Mouse (Mus musculus) B cell, adult 2 months (primary cell): ENCODE data around the gene Mlh3.

Experiments
- DNase-seq, 2 experiments: peaks; one replicate each; pipeline ENCODE4 v3.0.0; 2022

The Mlh3 gene

GRCm38 (mm10) chr12:85227227-85227626, 43.2 kb downstream of the Mlh3 start:
- no peak for DNase-seq

GRCm38 (mm10) chr12:85219905-85220290, 50.5 kb downstream of the Mlh3 start:
- DNase-seq = peak; percentile 45 to 46

- DNase-seq = peak; percentile 91 to 93
Observed at GRCm38 (mm10) chr12:85219236-85219904, 51.0 kb downstream of the Mlh3 start, which contains the start of gene Eif2b2. Eif2b2 (plus strand) TSS chr12:85219481.

- no peak for DNase-seq
Observed at GRCm38 (mm10) chr12:85217733-85218310, 52.6 kb downstream of the Mlh3 start.

- no peak for DNase-seq
Observed at GRCm38 (mm10) chr12:85215031-85215430, 55.4 kb downstream of the Mlh3 start.

- peak; percentile 33 to 50 for DNase-seq
Observed at GRCm38 (mm10) chr12:85208687-85209199, 61.7 kb downstream of the Mlh3 start.

GRCm38 (mm10) chr12:85205425-85205824, 65.0 kb downstream of the Mlh3 start:
- DNase-seq = no peak

- DNase-seq = no peak
Observed at GRCm38 (mm10) chr12:85204105-85204504, 66.3 kb downstream of the Mlh3 start.

- DNase-seq = no peak
Observed at GRCm38 (mm10) chr12:85203699-85204098, 66.7 kb downstream of the Mlh3 start.

- no peak for DNase-seq
Observed at GRCm38 (mm10) chr12:85202191-85202590, 68.2 kb downstream of the Mlh3 start.

GRCm38 (mm10) chr12:85201830-85202147, 68.6 kb downstream of the Mlh3 start:
- no peak for DNase-seq

- DNase-seq = no peak
Observed at GRCm38 (mm10) chr12:85200929-85201829, 69.2 kb downstream of the Mlh3 start.

- no peak for DNase-seq
Observed at GRCm38 (mm10) chr12:85199954-85200353, 70.4 kb downstream of the Mlh3 start.

- no peak for DNase-seq
Observed at GRCm38 (mm10) chr12:85197936-85198335, 72.5 kb downstream of the Mlh3 start.

- DNase-seq = no peak
Observed at GRCm38 (mm10) chr12:85197371-85197770, 73.0 kb downstream of the Mlh3 start.

GRCm38 (mm10) chr12:85196191-85196590, 74.2 kb downstream of the Mlh3 start:
- DNase-seq = no peak

GRCm38 (mm10) chr12:85195086-85195485, 75.3 kb downstream of the Mlh3 start:
- no peak for DNase-seq

GRCm38 (mm10) chr12:85194623-85195018, 75.8 kb downstream of the Mlh3 start:
- no peak for DNase-seq

- no peak for DNase-seq
Observed at GRCm38 (mm10) chr12:85193923-85194622, 76.3 kb downstream of the Mlh3 start.

- no peak for DNase-seq
Observed at GRCm38 (mm10) chr12:85193146-85193545, 77.3 kb downstream of the Mlh3 start.

GRCm38 (mm10) chr12:85192461-85193108, 77.8 kb downstream of the Mlh3 start:
- DNase-seq = peak; percentile 50 to 54

- DNase-seq = no peak
Observed at GRCm38 (mm10) chr12:85190290-85190689, 80.1 kb downstream of the Mlh3 start.
